Mouse (Mus musculus) testis, postnatal 14 days (tissue): ENCODE measurements around the gene Ipp.
A peak's percentile ranks its signal among the peaks of the same experiment; 100 is the strongest.

Source experiments
- DNase-seq: peaks from one replicate; pipeline ENCODE4 v3.0.0; 2021; ENCODE audit warnings: low spot score

Ipp gene

GRCm38 (mm10) chr4:116507425-116508218 lies at the start of gene Ipp:
Ipp (plus strand) TSS chr4:116507549.
- DNase-seq, result peak; percentile 94

GRCm38 (mm10) chr4:116461943-116462342 lies 45.4 kb upstream of the Ipp start:
- no peak for DNase-seq

- DNase-seq, result peak; percentile 82
These were observed 43.9 kb upstream of the Ipp start for GRCm38 (mm10) chr4:116463231-116464125.

DNA sequence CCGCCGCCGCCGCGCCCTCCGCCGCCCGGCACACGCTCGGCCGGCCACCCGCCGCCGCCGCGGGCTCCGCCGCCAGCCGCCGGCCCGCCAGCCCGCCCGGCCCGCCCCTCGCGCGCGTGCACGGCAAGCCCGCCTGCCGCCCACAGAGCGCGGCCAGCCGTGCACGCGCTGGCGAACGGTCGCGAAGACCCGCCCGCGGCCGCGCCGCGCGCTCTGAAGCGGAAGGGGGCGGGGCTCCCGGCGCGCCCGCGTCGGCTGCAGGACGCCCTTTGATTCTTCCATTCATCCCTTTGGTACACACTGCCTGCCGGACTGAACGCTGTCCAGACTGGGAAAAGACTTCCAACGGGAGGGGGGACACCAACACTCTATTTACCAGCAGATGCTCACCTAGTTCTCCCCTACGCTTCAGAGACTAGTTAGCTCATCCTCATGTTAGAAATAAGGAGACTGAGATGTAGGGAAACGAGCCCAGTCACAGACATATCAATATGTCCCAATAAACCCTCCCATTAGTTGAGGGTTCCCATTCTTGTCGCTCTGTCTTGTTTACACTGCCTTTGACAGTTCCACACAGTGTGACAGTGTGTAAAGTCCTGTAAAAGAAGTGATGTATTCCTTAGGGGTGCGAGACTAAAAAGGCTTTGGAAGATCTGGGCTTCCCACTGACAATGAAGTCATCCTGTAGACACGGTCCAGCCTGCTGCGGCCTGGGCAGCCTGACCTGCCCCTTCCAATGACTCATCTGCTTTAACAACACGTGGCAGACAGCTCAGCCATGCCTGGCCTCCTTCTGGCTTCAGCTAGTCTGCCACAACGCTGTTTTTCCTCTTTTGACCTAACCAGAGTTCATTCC lies 43.0 kb upstream of the Ipp start, which contains the start of gene Mast2:
Mast2 (minus strand) TSS at position 58 of the 856 bp plus-strand sequence.
- DNase-seq, result peak; percentile 86

- no peak for DNase-seq
These were observed 26.0 kb upstream of the Ipp start for GRCm38 (mm10) chr4:116481322-116481721.

DNA sequence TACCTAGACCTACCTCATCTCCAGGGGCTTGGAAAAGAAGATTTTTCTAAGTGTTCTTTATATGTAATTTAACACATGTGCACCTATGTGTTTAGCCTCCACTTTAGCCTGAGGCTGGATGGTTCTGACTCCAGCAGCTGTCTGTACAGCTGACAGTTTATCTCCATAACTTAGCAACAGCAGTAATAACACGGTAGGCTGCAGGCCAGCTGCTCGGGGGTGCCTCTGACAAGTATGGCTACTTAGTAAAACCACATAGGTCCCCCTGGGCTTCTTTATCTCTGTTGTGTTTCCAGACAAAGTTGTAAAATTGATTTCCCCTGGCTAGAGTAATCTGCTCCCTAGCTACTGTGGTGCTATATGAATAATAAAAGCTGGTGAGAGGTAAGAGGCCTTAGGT lies 23.9 kb upstream of the Ipp start:
- DNase-seq, result no peak

GRCm38 (mm10) chr4:116491119-116491536 lies 16.2 kb upstream of the Ipp start:
- DNase-seq, result no peak

DNA sequence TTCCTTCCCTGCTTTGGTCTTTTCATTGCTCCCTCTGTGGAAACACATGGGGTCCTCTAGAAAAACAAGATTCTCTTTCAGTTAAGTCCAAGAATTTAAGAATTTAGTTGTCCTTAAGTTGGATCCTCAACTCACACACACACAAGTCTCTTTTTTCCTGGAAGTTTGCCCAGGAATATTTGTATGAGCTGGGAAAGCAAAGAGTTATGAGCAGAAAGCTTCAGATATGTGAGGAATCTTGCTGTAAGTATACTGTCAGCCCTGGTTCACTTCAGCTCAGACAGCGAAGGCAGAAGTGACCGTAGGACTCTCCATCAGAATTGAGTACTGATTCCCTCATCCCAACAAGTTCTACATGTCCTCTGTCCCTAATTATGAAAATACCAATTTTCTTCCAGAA lies 15.5 kb upstream of the Ipp start:
- DNase-seq, result no peak

GRCm38 (mm10) chr4:116492460-116492859 lies 14.9 kb upstream of the Ipp start:
- DNase-seq, result no peak

- no peak for DNase-seq
These were observed 13.7 kb upstream of the Ipp start for GRCm38 (mm10) chr4:116493646-116494045.

DNA sequence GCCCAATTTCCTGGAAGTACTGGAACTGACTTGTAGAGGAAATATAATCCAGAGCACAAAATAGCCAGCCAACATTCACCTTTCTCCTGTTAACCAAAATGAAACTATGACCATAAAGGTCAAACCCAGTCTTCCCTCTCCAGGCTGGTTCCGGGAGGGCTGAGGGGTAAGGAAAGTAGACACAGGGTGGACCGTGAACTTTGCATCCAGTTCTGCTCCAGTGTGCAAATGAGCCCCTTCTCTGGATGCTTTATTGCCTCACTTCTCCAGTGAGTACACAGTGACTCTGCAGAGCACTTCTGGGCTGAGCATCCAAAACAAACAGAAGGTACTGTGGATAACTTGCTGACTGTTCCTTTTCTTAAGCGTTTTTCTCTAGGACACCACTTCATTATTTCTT lies 7.4 kb upstream of the Ipp start:
- no peak for DNase-seq

- no peak for DNase-seq
These were observed 394 bp upstream of the Ipp start for GRCm38 (mm10) chr4:116506886-116507424.

- no peak for DNase-seq
These were observed 23.8 kb downstream of the Ipp start for GRCm38 (mm10) chr4:116531109-116531508.

DNA sequence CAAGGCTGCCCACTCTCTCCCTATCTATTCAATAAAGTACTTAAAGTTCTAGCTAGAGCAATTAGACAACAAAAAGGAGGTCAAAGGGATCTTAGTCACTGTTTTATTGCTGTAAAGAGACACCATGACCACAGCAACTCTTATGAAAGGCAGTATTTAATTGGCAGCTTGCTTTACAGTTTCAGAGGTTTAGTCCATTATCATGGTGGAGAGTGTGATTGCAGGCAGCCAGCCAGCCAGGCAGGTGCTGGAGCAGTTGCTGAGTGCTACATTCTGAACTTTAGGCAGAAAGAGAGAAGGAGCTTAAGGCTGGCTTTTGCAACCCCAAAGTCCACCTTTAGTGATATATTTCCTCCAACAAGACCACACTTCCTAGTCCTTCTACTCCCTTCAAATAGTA lies 29.0 kb downstream of the Ipp start:
- DNase-seq, result no peak

- DNase-seq, result no peak
These were observed 30.4 kb downstream of the Ipp start for GRCm38 (mm10) chr4:116537737-116538136.

DNA sequence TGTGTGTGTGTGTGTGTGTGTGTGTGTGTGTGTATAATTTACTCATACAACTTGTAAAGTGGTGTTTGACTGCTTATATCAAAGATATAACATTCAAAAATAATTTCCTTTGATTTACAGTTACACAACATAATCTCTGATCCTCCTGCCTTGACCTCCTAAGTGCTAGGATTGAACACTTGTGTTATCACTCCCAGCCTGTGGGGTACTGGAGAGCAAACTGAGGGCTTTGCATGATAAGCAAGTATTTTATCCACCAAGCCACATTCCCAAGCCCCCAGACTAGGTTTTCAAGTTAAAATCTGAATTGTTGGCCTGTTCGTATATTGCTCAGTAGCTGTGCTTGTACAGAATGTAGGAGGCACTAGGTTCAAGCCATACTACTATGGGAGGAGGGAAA lies 43.1 kb downstream of the Ipp start:
- no peak for DNase-seq

- DNase-seq, result no peak
These were observed 45.7 kb downstream of the Ipp start for GRCm38 (mm10) chr4:116553035-116553434.

DNA sequence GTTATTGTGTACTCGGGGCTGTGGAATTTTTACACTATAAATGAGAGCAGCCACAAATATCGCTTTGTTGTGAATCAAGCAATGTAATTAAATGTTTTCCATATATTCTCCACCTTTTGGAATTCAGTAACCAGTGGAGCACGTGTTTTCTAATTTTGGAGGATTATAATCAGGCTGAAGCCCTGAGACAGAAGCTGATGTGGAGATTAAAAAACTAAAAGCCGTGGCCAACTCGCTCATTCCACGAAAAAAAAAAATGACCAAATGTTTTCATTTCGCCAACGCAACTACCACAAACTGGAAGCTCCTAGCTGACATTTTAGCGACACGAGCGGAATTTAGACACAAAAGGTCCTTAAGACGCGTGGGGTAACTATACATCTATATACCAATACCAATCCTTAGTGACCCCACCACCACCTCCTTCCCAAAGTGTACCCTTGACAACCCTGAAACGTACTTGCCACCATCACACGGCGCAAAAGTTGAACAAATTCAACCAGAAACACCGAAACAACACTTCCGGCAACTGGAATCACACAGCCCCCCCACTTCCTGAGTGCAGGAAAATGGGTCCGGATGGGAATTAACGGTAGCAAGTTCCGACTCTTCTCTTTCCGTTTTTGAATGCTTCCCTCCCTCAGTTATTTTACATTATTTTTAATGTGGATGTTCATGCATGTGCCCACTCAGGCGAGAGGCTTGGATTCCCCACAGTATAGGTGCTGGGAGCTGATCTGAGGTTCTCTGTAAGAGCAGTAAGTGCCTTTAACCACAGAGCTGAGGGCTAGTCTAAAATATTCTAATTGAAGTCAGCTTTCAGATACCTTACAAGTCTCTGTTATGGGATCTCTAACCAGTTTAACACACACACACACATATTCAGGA lies 48.3 kb downstream of the Ipp start, which contains the start of gene Tmem69:
Tmem69 (minus strand) TSS at position 524 of the 888 bp plus-strand sequence.
- DNase-seq, result peak; percentile 76

DNA sequence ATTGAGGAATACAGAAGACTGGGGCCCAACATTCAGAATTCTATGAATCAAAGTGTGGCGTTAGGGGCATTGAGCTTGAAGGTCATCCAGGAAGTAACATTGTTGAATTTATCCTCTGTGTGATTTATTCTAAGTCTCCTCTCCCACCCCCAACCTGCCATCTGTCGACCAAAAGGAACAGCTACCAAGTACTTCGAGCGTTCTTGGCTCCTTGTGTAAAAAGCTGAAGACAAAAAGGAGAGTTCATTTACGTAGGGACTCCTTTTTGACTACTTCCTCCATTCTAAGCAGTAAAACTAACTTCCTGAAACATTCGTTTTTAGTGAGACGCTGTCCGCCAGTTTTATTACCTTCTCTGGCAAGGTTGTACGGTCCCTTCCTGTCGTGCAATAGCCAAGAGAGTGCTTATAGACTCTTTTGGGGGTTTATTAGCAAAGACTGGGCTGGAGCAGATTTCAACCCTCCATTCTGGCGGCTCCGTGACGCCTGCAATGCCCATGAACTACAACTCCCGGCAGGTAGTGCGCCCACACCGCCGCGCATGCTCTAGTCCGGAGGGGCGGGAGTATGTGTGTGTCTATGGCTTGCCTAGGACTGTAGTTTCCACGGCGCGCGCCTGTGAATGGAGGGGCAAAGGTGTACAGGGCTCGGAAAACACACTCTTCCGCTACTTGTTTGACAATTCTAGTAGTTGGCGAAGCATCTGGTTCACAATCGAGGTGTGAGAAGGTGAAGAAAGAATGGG lies 49.4 kb downstream of the Ipp start:
- peak; percentile 95 for DNase-seq
